Mouse (Mus musculus) limb, embryonic 12.5 days (tissue): ENCODE data around the gene Cmtm2a. TPM values are rescaled to one million over a fixed set of nuclear protein-coding genes. Genes with fewer than 3 reads are reported as not detected.
"Not testable (repeated sequence)": the region's sequence is repeated elsewhere in the genome, so short reads cannot be mapped to it uniquely, and the experiment has no call there.

Experiments used
- ATAC-seq: fragments of 200-750 bp; cut with Nextera tagmentation; 2 replicates; pipeline ENCODE4 v1.8.0; 2017; ENCODE audit warnings: low read depth, moderate TSS enrichment; ENCODE audit not compliant: insufficient number of reproducible peaks, insufficient read depth, low FRiP score, low TSS enrichment
- H3K27ac ChIP-seq: fragments of 300-500 bp; sonication (generic); 2 replicates; pipeline ENCODE4 v1.5.1; 2016; ENCODE audit warnings: mild to moderate bottlenecking, moderate library complexity
- H3K27me3 ChIP-seq: fragments of 300-500 bp; sonication (generic); 2 replicates; pipeline ENCODE4 v1.6.1; 2016; ENCODE audit warnings: mild to moderate bottlenecking, moderate library complexity
- H3K36me3 ChIP-seq: fragments of 300-500 bp; sonication (generic); 2 replicates; pipeline ENCODE4 v1.6.1; 2016; ENCODE audit warnings: mild to moderate bottlenecking, moderate library complexity
- H3K4me1 ChIP-seq: fragments of 300-500 bp; sonication (generic); replicated peaks from 2 replicates; pipeline ENCODE4 v1.6.1; 2016
- H3K4me2 ChIP-seq: fragments of 300-500 bp; sonication (generic); 2 replicates; pipeline ENCODE4 v1.6.1; 2016; ENCODE audit warnings: mild to moderate bottlenecking, moderate library complexity
- H3K4me3 ChIP-seq: fragments of 300-500 bp; sonication (generic); replicated peaks from 2 replicates; pipeline ENCODE4 v1.5.1; 2016; ENCODE audit warnings: mild to moderate bottlenecking
- H3K9ac ChIP-seq: fragments of 300-500 bp; sonication (generic); replicated peaks from 2 replicates; pipeline ENCODE4 v1.6.1; 2016; ENCODE audit warnings: mild to moderate bottlenecking, moderate library complexity
- H3K9me3 ChIP-seq: fragments of 300-500 bp; sonication (generic); 2 replicates; pipeline ENCODE4 v1.6.1; 2016; ENCODE audit warnings: mild to moderate bottlenecking, moderate library complexity
- WGBS: fragments of 180-500 bp; shearing (Covaris S2); methylation state at CpG from one replicate; pipeline ENCODE4 v1.1.7; 2016; 5-methylcytosine and 5-hydroxymethylcytosine counted together
- polyA plus RNA-seq: library from polyadenylated mRNA; unstranded; fragments of >200 nt; fragmentation: Nextera tagmentation; extraction: Ambion mirVana; gene quantifications from 2 replicates; pipeline ENCODE4 v1.2.1, GENCODE M21; 2016

Gene Cmtm2a
- polyA plus RNA-seq, 1 experiment from 2014 or later: not detected

DNA sequence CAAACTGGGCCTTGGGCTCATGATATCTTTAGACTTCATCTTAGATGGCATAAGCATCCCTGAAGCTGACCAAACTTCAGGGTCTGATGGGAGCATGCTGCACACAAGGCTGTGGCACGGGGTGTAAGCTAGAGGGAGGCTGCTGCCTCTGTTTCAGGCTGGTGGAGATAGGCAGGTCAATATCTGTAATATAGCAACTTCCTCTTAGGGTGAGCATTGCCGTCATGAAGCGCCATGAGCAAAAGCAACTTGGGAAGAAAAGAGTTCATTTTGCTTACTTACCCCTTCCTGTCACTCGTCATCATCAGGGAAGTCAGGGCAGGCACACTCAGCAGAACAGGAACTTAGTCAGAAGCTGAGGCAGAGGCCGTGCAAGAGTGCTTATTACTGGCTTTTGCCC is 40.8 kb upstream of the Cmtm2a start:
- Histone ChIP-seq H3K9ac (no peak overlapping the region), H3K4me2 (no peak overlapping the region), H3K4me3 (no peak overlapping the region), H3K27ac (no peak overlapping the region), H3K4me1 (no peaks in the 10 kb centered on the region), H3K27me3 (no peaks in the 10 kb centered on the region), H3K9me3 (no peaks in the 10 kb centered on the region), H3K36me3 (no peaks in the 10 kb centered on the region)
- WGBS: 69% methylated on average over 5 of the region's 5 CpGs
- ATAC-seq: no peak

DNA sequence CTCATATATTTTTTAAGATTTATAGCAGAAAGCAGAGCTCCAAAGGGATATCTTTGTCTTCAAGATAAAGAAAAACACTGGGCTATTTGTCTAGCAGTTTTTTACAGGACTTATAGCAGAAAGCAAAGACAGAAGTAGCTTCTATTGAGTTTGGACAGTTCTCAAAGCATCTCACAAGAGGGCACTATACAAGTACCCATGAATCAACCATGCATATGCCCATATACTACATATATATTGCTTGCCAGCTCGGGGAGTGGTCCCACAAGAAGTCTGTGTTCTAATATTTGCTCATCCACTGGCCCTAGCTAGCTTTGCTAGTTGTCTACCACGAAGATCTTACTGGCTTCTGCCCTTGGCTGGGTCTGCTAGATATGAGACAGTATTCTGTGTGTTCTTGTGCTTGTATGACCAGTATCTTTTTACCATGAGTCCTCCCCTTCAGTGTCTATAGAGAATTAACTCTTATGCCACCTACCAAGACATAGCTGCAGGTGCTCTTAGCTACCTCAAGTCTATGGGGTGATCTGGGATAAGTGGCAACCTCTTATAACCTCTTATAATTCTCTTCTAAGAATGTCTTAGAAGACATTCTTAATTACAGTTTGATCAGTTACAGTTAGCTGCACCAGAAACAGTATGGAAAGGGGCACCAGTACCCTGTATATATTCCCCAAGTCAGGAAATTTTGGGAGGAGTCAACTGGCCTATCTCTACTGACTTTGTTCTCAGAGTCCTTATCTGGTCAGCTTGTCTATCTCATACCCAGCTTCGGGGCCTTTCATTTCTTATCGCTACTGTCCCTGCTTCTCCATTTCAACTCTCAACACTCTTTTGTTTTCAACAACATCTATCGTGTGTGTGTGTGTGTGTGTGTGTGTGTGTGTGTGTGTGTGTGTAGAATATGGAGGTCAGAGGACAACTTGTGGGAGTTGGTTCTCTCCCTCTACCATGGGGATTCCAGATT is 40.0 kb upstream of the Cmtm2a start:
- Histone ChIP-seq H3K27ac (no peak overlapping the region), H3K9me3 (no peaks in the 10 kb centered on the region), H3K4me3 (no peak overlapping the region), H3K4me2 (no peak overlapping the region), H3K9ac (no peak overlapping the region), H3K36me3 (no peaks in the 10 kb centered on the region), H3K27me3 (no peaks in the 10 kb centered on the region), H3K4me1 (no peaks in the 10 kb centered on the region)
- ATAC-seq: no peak
- WGBS: 74% methylated on average over 5 of the region's 5 CpGs

DNA sequence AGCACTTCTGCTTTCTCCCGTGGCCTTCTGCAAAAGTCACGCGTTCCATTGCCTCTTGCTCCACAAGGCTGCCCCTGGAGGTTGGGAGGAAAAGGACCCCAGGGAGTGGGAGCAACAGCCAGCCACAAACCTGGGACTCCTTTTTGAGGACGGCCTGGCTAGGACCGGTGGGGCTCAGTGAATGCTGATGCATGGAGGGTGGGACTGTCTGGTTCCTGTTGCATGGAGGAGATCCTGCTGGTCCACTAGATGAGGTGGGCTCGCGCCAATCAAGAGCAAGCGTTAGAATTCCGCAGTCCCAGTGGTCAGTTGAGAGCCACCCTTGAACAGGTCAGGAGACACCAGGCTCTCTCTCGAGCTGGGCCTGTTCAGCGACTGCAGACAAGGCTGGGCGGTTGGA is 28.9 kb upstream of the Cmtm2a start, which contains the start of gene Cmtm2b:
TSS of gene Cmtm2b (plus strand) at position 301 of the 400 bp plus-strand sequence.
- H3K36me3 ChIP-seq, H3K4me3 ChIP-seq, H3K4me1 ChIP-seq, H3K27me3 ChIP-seq, ATAC-seq, H3K4me2 ChIP-seq, H3K9ac ChIP-seq, H3K27ac ChIP-seq, H3K9me3 ChIP-seq: not testable (repeated sequence)
- 88% methylated on average over 12 of the region's 12 CpGs for WGBS

DNA sequence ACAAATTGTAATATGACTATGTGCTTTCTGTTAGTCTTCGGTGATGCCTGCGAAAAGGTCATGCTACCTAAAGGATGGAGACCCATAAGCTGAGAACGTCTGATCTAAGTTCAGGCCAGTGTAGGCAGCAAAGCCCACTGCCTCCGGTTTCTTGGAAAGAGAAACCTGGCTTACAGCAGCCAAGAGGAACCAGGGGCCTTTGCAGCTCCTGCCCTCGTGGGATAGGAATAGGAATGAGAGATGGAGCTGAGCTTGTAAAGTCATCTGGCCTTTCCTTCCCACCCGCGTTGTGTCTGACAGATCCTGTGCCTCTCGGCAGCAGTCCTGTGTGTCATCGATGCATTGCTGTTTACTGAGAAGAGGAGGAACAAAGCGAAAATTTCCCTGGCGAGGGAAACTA is 28.3 kb upstream of the Cmtm2a start, which contains the start of gene Gm11020:
TSS of gene Gm11020 (plus strand) at position 301 of the 400 bp plus-strand sequence.
- not testable (repeated sequence) for H3K4me3 ChIP-seq, H3K4me1 ChIP-seq, H3K27ac ChIP-seq, H3K9ac ChIP-seq, H3K4me2 ChIP-seq, H3K9me3 ChIP-seq, H3K36me3 ChIP-seq, ATAC-seq, H3K27me3 ChIP-seq
- WGBS: 79% methylated on average over 11 of the region's 11 CpGs

DNA sequence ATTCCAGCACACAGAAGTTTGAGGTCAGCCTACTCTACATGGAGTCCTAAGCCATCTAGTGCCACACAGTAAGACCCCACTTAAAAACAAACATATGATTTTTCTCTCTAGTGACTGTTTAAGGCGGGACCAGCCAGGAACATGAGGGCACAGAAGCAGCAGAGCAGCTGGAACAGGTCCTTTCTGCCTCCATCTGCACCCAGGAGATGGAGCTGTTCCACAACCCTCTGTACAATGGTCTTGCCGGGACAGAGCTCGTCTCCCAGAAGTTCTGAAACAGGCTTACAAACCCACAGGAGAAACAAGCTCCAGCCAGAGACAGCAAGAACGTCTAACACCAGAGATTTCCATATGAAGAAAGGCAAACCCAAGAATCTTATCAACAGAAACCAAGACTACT is 20.3 kb upstream of the Cmtm2a start:
- no peak overlapping the region for H3K9ac ChIP-seq
- H3K9me3 ChIP-seq: no peaks in the 10 kb centered on the region
- WGBS: 60% methylated on average over 4 of the region's 4 CpGs
- H3K4me3 ChIP-seq: no peak overlapping the region
- H3K4me1 ChIP-seq: no peaks in the 10 kb centered on the region
- no peak overlapping the region for H3K27ac ChIP-seq
- no peaks in the 10 kb centered on the region for H3K36me3 ChIP-seq
- ATAC-seq: no peak
- H3K27me3 ChIP-seq: no peaks in the 10 kb centered on the region
- no peak overlapping the region for H3K4me2 ChIP-seq

DNA sequence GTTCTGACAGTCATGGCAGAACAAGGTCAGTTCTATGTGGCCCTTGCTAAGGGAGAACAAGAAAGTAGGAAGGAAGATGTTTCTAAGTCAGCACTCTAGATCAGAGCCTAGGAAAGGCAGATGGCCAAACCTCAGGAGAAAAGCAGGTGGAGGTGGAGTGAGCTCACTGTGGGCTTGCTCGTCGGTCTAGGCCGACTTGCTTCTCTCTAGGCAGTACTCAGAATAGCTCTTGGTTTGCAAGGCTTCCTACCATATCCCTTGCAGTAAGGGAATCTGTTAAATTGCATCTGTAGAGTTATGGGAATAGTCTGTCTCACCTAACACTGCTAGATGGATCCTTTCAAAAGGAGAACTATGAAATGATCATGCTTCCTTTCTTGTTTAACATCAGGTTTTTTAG is 19.0 kb upstream of the Cmtm2a start:
- not testable (repeated sequence) for H3K9me3 ChIP-seq, H3K4me2 ChIP-seq, H3K36me3 ChIP-seq, H3K4me1 ChIP-seq, H3K9ac ChIP-seq, H3K27ac ChIP-seq, H3K27me3 ChIP-seq, ATAC-seq, H3K4me3 ChIP-seq
- WGBS: 78% methylated on average over 3 of the region's 3 CpGs

DNA sequence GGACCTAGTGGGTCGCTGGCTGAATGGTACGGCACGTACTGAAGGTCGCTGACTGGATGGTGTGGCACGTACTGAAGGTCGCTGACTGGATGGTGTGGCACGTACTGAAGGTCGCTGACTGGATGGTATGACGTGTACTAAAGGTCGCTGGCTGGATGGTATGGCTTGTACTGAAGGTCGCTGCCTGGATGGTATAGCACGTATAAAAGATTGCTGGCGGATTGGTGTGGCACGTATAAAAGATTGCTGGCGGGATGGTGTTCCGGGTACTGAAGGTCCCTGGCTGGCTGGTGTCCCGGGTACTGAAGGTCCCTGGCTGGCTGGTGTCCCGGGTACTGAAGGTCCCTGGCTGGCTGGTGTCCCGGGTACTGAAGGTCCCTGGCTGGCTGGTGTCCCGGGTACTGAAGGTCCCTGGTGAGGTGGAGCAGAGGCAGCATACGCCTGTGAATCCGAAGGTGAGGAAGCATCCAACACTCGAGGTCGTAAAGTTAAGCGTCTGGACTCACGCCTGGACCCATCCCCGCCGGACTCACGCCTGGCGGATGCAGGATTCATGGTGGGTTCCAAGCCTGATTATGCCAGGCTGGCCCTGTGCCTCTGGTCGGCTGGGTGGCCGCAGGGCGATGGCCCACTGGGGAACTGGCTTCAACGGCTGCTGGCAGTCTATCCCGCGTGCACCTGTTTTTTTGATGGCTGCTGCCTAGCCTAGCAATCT is 16.6 kb upstream of the Cmtm2a start, which contains the start of the genes Gm45711 and Cmtm1:
TSS of gene Gm45711 (minus strand) at position 641 of the 715 bp plus-strand sequence.
TSS of gene Cmtm1 (minus strand) at position 705 of the 715 bp plus-strand sequence.
- H3K4me2 ChIP-seq, H3K9ac ChIP-seq, H3K4me1 ChIP-seq, ATAC-seq, H3K36me3 ChIP-seq, H3K4me3 ChIP-seq, H3K9me3 ChIP-seq, H3K27ac ChIP-seq, H3K27me3 ChIP-seq: not testable (repeated sequence)
- WGBS: 88% methylated on average over 34 of the region's 36 CpGs

DNA sequence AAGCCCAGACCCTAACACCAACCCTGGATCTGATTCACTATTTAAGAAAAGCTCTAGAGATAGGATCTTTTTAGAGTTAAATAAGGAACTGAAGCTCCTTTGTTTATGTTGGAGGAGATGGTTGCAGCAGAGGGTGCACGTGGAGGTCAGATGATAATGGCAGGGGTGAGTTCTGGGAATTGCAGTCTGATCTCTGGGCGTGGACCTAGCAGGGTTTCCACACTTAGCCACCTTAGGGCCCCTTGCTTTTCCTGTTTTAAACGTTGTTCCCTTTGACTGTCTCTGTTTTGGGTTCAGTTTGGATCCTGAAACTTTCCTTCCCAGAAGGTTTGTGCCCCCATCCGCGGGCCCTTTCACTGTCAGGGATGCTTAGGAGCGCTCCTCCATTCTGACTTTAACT is 15.4 kb upstream of the Cmtm2a start:
- H3K36me3 ChIP-seq, H3K9ac ChIP-seq, H3K4me3 ChIP-seq, H3K4me1 ChIP-seq, H3K27me3 ChIP-seq, H3K4me2 ChIP-seq, ATAC-seq, H3K27ac ChIP-seq, H3K9me3 ChIP-seq: not testable (repeated sequence)
- 47% methylated on average over 6 of the region's 6 CpGs for WGBS

DNA sequence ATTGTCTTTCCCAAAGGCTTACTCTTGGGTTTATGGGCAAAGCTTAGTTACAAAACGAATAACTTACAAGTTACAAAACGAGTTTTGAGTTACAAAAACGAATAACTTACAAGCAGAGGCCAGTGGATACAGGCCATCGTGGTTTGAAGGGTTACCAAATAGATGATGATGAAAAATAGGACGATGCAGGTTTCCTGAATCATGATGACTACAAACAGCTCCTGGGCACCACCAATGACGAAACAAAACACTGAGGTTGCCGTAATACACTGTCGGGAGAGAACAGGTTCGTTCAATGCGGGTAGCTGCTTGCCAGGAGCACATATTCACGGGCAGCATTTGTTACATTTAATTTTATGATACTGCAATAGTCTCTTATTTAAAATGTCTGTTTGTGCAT is 12.0 kb upstream of the Cmtm2a start:
- H3K4me2 ChIP-seq: no peak overlapping the region
- no peak overlapping the region for H3K27ac ChIP-seq
- WGBS: 87% methylated on average over 11 of the region's 11 CpGs
- H3K4me3 ChIP-seq: no peak overlapping the region
- no peaks in the 10 kb centered on the region for H3K27me3 ChIP-seq
- no peak for ATAC-seq
- H3K9me3 ChIP-seq: no peaks in the 10 kb centered on the region
- H3K4me1 ChIP-seq: peaks cover 5% of the 10 kb centered on the region; the same call in 1 of the 2 replicates
- H3K36me3 ChIP-seq: no peaks in the 10 kb centered on the region
- H3K9ac ChIP-seq: no peak overlapping the region

DNA sequence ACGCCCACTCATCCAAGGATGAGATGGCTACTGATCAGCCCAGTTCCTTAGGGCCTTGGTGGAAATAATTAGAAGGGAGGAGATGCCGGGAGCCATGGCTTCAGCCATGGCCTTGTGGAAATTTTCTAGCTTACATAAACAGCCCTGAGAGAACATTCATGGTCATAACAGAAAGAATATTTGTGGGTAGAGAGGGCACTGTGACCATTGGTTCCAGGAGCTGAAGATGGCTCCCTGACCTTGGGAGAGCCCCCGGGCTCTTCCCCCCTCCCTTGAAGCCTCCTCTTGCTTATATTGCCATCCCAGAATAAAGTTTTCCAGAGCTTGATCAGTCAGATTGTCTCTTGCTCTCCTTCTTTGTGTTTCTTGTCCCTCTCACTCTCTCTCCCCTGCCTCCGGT is 9.6 kb upstream of the Cmtm2a start:
- not testable (repeated sequence) for H3K36me3 ChIP-seq, H3K9me3 ChIP-seq, H3K27ac ChIP-seq, H3K9ac ChIP-seq, H3K27me3 ChIP-seq, H3K4me3 ChIP-seq, H3K4me2 ChIP-seq, ATAC-seq, H3K4me1 ChIP-seq
- WGBS: 91% methylated on average over 4 of the region's 4 CpGs

DNA sequence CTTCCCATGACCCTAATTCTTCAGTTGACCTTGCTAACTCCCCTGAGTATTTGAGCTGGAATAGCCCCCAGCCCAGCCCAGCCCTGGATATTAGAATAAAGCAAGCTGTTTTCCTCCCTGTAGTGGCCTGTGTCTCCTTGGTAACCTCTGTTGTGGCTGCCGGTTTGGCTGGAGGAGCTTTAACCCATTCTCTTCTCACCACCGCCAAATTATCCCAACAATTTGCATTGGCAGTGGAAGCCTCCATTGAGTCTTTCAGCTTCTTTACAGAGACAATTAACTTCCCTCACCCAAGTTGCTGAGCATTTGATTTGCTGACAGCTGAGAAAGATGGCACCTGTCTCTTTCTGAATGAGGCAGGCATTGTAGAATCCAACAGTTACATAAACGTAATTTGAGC is 8.6 kb upstream of the Cmtm2a start:
- H3K9ac ChIP-seq, H3K27ac ChIP-seq, H3K4me3 ChIP-seq, H3K4me1 ChIP-seq, H3K36me3 ChIP-seq, H3K27me3 ChIP-seq, ATAC-seq, H3K9me3 ChIP-seq, H3K4me2 ChIP-seq: not testable (repeated sequence)
- WGBS: 26% methylated on average over 3 of the region's 3 CpGs
